Mouse (Mus musculus): Measurements from ENCODE around the gene Cxcl9.

Cxcl9 gene

DNA sequence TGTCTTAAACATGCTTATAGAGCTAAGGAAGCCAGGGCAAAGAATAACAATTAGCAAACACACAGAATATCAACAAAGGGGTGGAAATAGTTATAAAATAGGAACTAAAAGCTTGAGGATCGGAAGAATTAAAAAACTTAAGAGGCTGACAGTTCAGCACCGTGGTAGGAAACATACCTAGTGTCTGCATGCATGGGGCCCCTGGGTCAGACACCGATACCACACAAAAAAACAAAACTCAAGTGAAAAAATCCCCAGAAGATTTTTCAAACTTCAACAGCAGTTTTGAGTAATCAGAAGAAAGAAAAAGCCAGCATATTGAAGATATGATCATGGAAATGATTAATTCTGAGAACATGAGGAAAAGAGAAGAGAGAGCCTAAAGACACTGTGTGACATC is 8.9 kb upstream of the Cxcl9 start:
- DNase-seq = no peak

DNA sequence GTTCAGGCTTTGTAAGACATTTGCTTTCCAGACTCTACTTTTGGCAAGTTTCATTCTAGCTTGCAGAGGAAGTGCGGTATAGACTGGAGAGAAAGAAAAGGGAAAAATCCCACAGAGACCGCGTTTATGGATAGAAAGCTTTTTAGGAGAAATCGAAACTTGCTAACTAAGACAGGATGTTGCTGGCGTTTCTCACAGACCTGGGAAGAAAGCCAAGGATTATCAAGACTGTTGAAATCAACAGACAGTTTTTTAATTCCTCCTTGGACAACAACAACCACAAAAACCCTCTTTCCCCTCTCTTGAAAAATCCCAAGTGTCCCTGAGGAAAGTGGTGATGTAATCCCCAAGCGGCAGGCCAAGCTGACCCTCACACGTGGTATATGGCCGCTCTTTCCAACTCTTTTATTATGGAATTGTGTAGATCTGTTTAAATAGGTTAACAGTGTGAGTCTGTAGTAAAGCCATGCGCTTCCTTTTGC is 4.5 kb upstream of the Cxcl9 start:
- DNase-seq = peak; percentile 43 to 69

DNA sequence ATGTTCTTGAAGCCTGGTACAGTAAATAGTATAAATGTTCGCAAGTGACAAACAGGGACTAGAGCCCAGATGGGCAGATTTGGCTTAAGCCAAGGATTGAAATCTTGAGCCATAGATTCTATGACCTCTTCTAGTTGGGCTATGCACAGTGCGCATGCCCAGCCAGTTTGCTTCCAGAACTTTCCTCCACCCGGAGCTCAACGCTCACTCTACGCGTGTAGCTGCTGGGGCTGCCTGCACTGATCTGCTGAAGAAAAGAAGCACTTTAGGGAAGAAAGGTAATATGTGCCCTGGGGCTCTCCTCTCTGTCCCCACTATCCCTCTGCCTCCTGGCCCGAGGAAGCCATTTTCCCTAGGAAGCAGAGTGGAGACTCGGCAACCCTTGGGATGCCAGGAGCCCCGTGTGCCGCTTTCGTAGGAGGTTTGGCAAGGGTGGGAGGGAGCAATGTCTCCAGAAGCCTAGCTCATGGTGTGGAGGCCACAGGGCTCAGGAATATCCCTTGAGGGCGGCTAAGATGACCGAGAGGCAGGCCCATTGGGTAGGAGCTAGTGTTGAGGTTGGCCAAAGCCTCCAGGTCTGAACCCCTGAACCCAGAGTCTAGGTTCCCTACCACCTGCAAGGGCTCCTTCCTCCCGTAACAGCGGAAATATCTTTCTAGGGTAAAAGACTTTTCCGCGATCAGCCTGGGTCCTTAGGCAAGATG is 3.9 kb upstream of the Cxcl9 start, which contains the start of gene Art3:
TSS of gene Art3 (plus strand) at position 193 of the 704 bp plus-strand sequence.
- no peak for DNase-seq

DNA sequence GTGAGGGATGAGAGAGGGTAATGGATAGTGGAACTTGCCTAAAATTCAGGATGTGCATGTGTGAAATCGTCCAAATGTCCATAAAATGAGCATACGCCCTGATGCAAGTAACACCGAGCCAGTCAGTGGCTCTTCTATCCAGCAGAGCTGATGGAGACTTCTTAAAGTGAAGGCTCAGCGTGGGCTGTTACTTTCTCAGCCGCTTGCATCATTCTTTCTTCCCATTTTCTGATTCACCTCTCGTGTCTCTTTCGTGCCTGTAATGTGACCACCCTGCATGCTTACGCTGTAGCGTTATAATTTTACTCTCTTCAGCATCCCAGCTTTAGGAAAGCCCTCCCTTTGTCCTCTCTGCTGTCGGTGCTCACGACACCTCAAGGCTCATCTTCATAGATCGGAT is 3.2 kb upstream of the Cxcl9 start:
- no peak for DNase-seq

DNA sequence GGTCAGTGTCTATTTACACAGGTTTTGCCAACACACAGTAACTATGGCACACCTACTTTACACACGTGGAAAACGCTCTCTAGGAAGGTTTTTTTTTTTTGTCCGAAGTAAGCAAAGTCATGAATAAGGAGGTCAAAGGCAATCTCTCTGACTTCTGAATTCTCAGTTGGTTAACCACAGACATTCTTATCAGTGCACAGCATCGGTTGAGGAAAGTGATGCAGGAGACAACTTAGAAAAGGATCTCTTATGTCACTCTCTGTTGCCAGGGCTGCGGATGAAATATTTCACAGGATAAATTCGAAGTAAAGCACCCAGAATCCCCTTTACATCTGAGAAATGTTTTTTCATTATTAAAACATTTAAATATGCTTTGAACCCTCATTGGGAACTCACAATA is 512 bp downstream of the Cxcl9 start:
- no peak for DNase-seq

DNA sequence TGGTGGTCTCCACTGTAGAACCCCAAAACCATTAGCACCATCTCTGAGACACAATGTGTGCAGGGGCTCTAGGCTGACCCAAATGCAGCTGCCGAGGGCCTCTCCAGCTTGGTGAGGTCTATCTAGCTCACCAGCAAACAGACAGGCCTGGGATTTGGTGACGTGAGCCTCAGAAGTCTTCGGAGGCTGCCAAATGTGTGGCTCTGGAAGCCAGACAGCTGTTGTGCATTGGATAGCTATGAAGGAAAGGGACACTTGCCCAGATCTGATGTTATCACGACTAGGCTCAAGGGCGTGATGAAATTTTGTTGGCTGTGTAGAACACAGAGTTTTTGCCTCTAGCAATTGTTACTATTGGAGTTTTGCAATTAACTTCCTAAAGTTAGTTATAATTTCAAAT is 4.6 kb downstream of the Cxcl9 start:
- peak; percentile 46 to 55 for DNase-seq

DNA sequence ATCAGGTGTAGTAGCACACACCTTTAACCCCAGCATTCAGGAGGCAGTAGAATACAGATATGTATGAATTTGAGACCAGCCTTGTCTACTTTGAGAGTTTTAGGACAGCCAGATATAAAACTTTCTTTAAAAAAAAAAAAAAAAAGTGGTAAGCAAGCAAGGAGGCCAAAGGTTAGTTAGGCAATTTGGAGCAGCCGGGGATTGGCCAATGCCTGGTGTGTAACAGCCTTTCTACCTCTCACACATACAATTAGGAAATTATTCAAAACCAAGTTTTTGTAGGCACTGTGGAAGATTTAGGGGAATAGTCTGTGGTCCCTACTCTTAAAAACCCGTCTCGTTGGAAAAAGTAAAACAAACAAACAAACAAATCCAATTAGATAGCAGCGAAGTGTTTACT is 5.3 kb downstream of the Cxcl9 start:
- DNase-seq = no peak

DNA sequence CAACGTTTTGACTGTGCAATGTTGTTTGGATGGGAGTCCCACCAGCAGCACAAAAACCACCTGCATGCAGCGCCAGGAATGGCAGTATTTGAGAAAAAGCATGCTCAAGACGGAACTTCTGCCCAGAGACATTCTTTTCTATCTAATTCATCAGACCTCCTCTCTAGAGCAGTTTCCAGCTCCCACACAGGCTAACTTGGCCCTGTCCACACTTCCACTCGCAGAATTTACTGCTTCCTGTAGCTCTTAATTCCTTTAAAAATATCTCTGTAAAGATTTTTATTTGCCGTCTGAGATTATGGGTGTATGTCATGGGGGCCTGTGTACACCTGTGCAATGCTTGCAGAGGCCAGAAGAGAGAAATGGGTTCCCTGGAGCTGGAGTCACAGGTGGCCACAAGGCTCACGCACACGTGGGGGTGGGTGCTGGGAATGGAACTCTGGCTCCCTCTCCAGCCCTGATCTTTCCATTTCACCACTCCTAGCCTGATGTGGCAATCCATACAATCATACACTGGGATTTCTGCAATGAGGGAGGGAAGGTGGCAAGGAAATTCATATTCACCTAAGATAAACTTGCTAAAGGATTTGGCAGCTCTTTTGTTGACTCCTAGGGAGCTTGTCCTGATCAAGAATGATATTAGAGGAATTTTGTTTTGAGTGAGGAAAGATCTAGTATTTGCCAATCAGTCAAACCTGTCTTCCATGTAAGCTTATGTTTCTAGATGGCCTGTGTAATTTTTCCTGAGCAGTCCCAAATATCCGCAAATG is 6.1 kb downstream of the Cxcl9 start:
- no peak for DNase-seq

DNA sequence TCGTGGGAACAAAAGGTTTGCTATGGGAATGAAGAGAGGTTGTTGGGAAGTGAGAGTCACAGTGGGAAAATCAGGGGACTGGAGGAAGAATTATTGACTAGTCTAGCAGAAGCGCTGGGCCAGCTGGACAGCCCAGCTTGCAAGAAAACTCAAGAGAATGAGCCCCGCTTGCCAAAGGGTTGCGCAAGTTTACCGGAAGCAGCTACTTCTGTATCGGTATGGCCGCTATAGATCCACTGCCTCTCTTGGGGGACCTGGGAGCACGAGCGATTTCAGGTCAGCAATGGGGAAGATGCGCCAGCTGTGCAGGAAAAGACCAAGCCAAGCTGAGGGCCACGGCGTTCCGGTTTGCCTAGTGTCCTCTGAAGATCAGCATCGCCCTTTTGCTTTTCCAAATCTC is 9.3 kb downstream of the Cxcl9 start:
- DNase-seq = no peak

DNA sequence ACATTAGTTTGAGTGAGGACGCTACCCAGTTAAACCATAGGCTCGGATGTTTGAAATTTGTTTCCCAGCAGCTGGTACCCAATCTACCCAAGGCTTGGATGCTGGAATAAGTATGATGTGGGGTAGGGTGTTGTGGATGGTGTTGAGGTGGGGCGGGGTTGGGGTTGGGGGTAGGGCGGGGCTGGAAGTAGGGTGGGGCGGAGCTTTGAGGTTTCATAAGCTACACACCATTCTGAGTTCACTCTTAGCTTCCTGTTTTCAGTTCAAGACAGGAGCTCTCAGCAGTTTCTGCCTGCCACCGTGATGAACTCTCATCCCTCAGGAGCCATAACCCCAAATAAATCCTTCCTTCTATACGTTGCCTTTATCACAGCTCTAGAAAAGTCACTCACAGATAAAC is 9.8 kb downstream of the Cxcl9 start:
- DNase-seq = no peak

DNA sequence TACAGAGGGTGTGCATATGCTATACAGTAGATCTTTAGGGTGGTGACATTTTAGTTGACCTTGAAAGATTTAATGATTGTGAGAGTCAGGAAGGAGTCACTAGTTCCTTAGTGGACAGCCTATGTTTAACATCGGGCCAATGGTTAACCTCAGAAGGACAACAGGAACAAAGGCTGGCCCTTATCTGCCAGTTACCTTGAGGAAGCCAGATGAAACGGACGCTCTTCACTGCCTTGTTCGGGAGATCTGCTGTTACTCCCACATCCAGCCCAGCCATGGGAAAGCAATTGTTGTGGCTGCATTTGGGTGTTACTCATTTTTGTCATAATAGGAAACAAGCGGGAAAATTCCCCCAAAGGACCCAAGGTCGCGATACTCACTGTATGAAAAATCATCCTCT is 14.1 kb downstream of the Cxcl9 start:
- no peak for DNase-seq

DNA sequence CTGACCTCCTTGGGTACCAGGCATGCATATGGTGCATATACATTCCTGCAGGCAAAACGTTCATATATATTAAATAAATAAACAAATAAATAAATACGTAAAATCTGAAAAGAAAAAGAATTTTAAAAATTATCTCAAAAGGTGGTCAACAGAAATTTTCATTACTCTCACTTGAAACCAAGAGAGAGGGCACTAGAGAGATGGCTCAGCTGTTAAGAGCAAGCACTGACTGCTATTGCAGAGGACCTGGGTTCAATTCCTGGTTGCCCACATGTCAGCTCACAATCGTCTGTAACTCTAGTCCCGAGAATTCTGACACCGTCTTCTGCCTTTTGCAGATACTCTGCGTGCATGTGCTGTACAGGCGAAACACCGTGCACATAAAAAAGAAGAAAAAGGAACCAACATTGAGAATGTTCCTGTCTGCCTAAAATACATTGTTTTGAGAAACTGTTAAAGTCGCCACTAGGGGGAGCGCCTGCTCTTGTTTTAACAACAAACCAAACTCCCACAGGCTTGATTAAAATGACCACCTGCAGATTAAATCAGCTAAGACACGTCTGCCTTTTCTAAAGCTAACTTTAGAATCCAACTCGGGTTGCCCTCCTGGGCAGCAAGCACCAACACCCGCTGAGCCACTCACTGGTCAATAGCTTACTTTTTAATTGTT is 15.7 kb downstream of the Cxcl9 start:
- DNase-seq = peak; percentile 93 to 97

DNA sequence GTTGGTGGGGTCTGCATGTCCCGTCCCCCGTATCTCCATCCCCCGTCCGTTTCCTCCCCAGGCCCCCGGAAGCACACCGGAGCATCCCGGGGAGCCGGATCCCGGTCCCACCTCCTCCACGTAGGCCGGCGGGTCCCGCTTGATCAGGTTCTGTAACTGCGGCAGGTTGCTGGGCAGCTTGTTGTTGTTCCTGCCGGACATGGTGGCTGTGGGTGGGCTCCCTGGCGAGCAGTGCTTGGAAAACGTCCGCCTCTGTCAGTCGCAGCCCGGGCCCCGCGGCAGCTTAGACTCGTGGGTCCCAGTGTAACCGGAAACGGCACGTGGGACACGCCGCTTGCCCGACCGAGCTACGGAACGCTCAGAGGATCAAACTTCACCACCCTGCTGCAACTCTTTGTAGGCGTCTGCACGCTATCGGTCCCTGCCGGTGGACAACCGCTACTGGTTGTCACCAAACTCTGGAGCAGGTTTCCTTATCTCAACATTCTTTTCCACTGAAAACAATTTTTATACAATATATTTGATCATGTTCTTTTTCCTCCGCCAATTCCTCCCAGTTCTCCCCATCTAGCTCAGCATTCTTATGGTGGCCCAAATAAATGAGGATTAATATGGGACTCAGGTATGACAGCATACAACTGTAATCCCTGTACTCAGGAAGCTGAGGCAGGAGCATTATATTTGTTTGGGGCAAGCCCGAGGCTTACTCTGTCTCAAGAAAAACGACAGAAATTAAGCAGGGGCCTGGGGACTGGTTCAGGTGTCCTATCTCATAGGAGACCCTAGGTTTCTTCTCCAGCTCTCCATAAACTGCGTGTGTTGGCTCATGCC is 18.0 kb downstream of the Cxcl9 start, which contains the start of gene Sdad1:
TSS of gene Sdad1 (minus strand) at position 799 of the 831 bp plus-strand sequence.
- DNase-seq = peak; percentile 95 to 96

DNA sequence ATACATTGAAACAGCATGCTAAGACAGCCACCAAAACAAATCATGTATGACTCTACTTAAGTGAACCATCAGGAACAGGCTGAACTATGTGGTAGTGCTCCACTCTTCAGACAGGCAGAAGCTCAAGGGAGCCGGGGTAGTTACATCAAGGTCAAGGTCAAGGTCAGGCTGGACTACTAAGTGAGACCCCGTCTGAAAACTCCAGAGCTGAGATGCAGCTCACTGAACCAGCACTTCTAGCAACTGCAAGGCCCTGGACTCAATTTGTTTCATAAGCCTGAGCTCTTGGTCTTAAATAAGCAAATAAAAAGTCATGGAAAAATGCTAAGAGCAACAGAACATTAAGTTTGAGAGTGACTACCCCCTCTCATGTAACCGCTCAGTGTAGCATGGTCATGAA is 23.6 kb downstream of the Cxcl9 start:
- DNase-seq = no peak

DNA sequence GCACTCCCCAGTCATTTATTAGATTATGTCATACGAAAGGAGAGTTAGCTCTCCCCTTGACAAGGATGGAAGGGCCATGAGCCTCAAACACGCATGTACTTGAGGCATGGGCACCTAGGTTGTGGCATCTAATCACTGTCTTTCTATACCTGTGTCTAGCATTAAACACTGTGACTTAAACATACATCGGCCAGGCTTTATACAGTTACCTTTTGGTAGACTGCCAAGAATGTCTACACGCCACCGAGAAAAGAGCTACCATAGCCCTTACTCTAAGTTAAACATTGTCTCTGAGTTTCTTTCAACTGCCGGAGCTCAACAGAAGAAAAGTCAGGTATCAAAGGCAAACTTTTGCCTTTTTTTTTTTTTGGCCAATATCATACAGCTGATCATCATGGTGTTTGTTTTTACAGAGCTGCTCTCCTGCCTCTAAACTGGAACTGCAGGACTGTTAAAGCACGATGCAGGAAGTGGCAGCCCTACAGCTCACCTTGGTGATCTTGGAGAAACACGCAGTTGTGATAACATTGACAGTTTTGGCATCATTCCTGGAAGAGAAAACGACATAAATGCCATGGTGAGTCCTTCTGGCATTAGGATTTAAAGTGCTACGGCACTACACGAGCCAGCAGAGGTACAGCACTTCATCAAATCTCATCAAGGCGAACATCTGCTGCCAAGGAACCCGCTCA is 25.6 kb downstream of the Cxcl9 start:
- no peak for DNase-seq

DNA sequence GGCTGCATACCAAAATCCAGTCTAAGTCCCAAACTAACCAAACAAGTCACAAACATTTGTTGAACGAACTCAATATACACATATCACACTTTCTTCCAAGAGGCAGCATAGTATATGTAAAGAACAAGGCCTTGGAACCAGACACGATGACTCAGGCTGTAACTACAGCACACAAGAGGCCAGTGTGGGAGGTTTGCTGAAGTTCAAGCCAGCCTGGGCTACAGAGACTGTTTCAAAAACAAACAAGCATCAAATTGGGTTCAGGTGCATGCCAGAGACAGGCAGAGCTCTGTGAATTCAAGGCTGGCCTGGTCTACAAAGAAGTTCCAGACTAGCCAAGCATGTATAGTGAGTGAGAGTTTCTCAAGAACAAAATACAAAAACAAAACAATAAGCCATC is 33.4 kb downstream of the Cxcl9 start:
- no peak for DNase-seq

DNA sequence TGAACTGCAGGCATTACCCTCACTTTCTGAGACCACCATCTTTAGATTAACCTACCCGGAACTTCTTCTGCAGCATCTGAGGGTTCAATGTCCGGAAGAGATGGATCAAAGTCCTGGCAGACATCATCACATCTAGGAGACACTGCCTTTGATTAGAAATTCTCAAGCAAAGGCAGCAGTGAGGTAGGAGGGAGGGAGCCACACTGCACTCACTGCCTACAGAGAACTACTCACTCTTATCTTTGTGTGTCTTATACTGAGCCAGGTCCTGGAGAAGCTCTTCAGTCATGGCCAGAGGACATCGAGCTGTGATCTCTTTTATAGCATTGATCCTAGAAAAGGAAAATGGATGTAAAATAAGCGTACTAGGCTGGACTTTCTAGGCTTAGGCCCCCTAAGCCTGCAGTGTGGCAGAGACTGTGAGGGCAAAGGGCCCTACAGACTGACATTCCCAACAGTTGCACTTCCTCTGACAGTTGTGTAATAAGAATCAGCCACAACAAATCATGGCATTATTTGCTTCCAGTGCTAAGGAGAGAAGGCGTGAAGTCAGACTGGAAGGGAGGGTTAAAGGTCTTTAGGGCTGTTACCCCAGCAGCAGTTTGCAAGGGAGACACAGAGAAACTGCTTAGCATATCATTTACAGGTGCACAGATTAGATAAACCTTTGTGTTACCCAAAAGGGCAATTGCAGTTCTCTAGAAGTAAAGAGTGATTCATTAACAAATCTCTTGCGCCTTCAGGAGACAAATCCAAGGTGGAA is 36.0 kb downstream of the Cxcl9 start:
- peak in 1 of 2 experiments; percentile 40 for DNase-seq

DNA sequence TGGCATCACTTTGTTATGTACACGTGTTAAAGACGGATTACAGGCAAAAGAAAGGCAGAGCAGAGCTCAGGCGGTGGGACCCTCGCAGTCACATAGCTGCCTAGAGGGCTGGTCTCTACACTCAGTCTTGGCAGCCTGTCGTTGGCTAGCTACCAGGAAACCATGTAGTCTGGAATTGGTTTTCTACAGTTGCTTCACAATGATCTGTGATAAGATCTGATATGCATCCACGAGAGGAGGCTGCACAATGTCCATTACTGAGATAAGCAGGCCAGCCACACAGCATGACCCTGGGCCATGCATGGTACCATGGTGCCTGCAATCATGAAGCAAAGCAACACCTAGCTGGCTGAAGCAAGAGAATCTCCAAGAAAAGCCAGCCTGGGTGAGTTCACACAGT is 40.0 kb downstream of the Cxcl9 start:
- DNase-seq = no peak

DNA sequence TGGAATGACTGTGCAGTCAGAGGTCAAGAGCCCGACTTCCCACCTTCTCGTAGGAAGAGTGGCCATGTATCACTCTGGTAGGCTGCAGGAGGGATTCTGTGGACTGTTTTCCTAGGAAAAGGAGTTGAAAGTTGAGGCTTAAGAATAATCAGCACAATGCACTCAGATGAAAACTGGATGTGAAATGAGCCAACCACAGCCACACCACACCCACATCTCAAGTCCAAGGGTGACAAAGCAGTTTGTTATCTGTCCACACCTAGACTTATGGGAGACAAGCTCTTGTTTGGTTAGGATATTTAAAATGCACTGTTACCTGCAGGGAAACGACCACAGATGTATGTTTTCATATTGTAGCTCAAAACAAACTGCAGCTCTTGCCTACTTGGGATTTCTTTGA is 44.8 kb downstream of the Cxcl9 start:
- no peak for DNase-seq

DNA sequence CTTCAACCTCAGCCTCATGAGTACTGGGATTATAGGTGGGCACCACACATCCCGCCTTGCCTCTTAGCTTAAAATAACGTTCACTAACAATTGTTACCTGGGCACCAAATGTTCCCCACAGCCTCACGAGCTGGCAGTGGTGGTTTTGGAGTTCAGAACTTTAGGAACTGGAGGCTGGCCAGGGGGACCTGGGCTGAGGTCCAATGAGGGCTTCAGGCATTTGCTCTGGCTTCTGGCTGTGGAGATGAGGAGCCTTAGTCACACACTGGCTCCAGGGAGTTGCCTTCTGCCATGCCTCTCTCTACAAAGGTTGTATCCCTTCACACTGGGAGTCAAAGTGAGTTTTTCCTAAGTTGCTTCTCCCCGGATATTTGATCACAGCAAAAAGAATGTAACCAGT is 45.3 kb downstream of the Cxcl9 start:
- DNase-seq = no peak

DNA sequence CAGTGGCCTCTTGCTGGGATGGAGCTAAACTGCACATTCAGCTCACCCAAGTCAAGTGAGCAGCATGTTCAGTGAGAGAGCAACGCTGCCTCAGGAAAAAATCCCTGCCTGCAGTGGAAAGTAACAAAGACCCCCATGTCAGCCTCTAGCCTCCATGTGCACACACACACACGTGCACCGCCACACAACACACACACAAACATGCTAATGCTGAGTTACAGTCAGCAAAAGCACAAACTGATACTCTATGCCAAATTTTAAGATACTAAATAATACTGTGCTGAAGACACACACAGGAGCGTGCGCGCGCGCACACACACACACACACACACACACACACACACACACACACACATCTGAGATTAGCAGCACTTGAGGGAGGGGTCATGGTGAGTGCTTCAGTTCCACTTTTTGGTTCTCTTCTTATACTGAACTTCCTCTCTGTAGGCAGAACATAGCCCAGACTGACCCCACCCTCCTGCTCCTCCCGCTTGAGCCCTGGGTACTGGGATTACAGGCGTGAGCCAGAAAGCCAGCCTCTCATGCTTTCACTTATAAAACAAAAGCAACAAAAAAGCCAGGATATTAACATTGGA is 48.8 kb downstream of the Cxcl9 start:
- DNase-seq = peak in 1 of 2 experiments; percentile 12

Measured in kidney, postnatal 36 days (tissue).